Mouse (Mus musculus) megakaryocyte progenitor cell, adult 5-6 weeks (primary cell): ENCODE data around the gene Cdv3. TPM values are rescaled to one million over a fixed set of nuclear protein-coding genes. Genes with fewer than 3 reads are reported as not detected.

Source experiments
- ATAC-seq: replicated peaks from 2 replicates; pipeline ENCODE4 v1.8.0; 2016; ENCODE audit warnings: mild to moderate bottlenecking, moderate TSS enrichment, inconsistent platforms; ENCODE audit not compliant: poor library complexity
- total RNA-seq, 2 experiments: library from RNA; stranded (forward) in 1 of 2; stranded (reverse) in 1 of 2; fragments of 157-497, 149-512 nt in 1 of 2; fragments of 200-1000 nt in 1 of 2; gene quantifications; 2 replicates each; pipeline versions ENCODE4 v1.2.3 to v1.2.4; 2015 to 2017

Gene Cdv3
- total RNA-seq (2015): 110 and 111 TPM in 2 replicates
- 154 and 193 TPM in 2 replicates for total RNA-seq (2017)

- peak; percentile 90 for ATAC-seq
Observed at GRCm38 (mm10) chr9:103365290-103366247, at the start of gene Cdv3. Gene Cdv3, minus strand, starts transcription at chr9:103365840.

- ATAC-seq: no peak
Observed at GRCm38 (mm10) chr9:103413457-103413856, 47.8 kb upstream of the Cdv3 start.

GRCm38 (mm10) chr9:103409119-103409518 is 43.5 kb upstream of the Cdv3 start:
- ATAC-seq: no peak

- ATAC-seq: no peak
Observed at GRCm38 (mm10) chr9:103408136-103408777, 42.6 kb upstream of the Cdv3 start.

- no peak for ATAC-seq
Observed at GRCm38 (mm10) chr9:103403331-103403973, 37.8 kb upstream of the Cdv3 start.

- ATAC-seq: no peak
Observed at GRCm38 (mm10) chr9:103398509-103399157, 33.0 kb upstream of the Cdv3 start.

- ATAC-seq: no peak
Observed at GRCm38 (mm10) chr9:103393256-103393655, 27.6 kb upstream of the Cdv3 start.

GRCm38 (mm10) chr9:103391796-103392372 is 26.2 kb upstream of the Cdv3 start:
- ATAC-seq: peak; percentile 80

- ATAC-seq: no peak
Observed at GRCm38 (mm10) chr9:103389261-103389660, 23.6 kb upstream of the Cdv3 start.

GRCm38 (mm10) chr9:103387011-103387653 is 21.5 kb upstream of the Cdv3 start:
- ATAC-seq: no peak

- ATAC-seq: no peak
Observed at GRCm38 (mm10) chr9:103386573-103386972, 20.9 kb upstream of the Cdv3 start.

- ATAC-seq: no peak
Observed at GRCm38 (mm10) chr9:103385600-103385999, 20.0 kb upstream of the Cdv3 start.

- ATAC-seq: no peak
Observed at GRCm38 (mm10) chr9:103384141-103384796, 18.6 kb upstream of the Cdv3 start.

- ATAC-seq: no peak
Observed at GRCm38 (mm10) chr9:103383576-103383975, 17.9 kb upstream of the Cdv3 start.

GRCm38 (mm10) chr9:103382989-103383388 is 17.3 kb upstream of the Cdv3 start:
- ATAC-seq: no peak

GRCm38 (mm10) chr9:103380566-103380965 is 14.9 kb upstream of the Cdv3 start:
- no peak for ATAC-seq

- no peak for ATAC-seq
Observed at GRCm38 (mm10) chr9:103379199-103379598, 13.6 kb upstream of the Cdv3 start.

GRCm38 (mm10) chr9:103378686-103379085 is 13.0 kb upstream of the Cdv3 start:
- ATAC-seq: no peak
